Mouse (Mus musculus): ENCODE measurements around the gene Zmym5.
"Not testable (repeated sequence)": the region's sequence is repeated elsewhere in the genome, so short reads cannot be mapped to it uniquely, and the experiment has no call there.

The Zmym5 gene

GRCm38 (mm10) chr14:56811701-56812339 is at the start of gene Zmym5:
TSS of gene Zmym5 (minus strand) at chr14:56811716.
- peak; percentile 56 to 80 for DNase-seq (ENCODE audit: low spot score in 2 of 2)

GRCm38 (mm10) chr14:56849681-56850080 is 38.2 kb upstream of the Zmym5 start:
- DNase-seq (ENCODE audit: low spot score in 2 of 2), result no peak

DNA sequence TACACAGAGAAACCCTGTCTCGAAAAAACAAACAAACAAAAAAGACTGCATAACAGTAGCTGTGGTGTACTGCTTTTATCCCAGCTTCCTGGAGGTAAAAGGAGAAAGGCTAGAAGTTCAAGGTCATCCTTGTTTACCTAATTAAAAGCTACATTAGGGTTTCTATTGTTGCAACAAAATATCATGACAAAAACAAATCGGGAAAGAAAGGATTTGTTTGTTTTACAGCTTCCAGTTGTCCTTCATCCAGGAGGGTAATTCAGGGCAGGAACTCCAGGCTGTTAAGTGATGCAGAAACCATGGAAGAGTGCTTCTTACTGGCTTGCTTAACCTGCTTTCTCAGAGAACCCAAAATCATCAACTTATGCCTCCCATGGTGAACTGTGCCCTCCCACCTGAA is 36.8 kb upstream of the Zmym5 start:
- no peak for DNase-seq (ENCODE audit: low spot score in 2 of 2)

- DNase-seq (ENCODE audit: low spot score in 2 of 2), result no peak
Observed at GRCm38 (mm10) chr14:56844507-56844906, 33.0 kb upstream of the Zmym5 start.

GRCm38 (mm10) chr14:56844033-56844432 is 32.5 kb upstream of the Zmym5 start:
- no peak for DNase-seq (ENCODE audit: low spot score in 2 of 2)

- DNase-seq (ENCODE audit: low spot score in 2 of 2), result not testable (repeated sequence)
Observed at GRCm38 (mm10) chr14:56834576-56834975, 23.1 kb upstream of the Zmym5 start.

- peak; percentile 19 to 28 for DNase-seq (ENCODE audit: low spot score in 2 of 2)
Observed at GRCm38 (mm10) chr14:56833211-56833610, 21.7 kb upstream of the Zmym5 start.

DNA sequence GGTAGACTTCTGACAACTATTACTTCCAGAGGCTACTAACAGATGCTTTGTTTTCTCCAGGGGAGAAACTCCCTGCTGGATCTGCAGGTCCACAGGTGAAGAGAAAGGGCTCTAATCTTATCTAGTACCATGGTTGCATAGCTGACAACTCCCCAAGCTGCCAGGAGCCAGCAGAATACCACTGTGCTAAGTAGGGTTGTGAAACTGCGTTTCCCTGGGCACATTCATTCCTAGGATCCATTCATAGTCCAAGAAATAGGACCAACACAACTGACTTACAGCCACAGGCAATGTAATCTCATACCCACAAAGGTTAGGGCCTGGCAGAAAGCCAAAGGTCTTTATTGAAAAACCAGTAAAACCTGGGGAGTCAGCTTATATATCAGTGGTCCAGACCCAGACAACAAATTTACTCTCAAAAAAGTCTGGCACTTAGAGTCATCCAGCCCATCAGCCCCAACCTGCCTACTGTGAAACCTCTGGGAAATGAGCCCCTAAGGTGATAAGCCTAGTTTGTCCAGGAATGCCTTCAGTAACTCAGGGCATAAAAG is 21.1 kb upstream of the Zmym5 start:
- DNase-seq (ENCODE audit: low spot score in 2 of 2), result no peak

- DNase-seq (ENCODE audit: low spot score in 2 of 2), result no peak
Observed at GRCm38 (mm10) chr14:56832147-56832546, 20.6 kb upstream of the Zmym5 start.

GRCm38 (mm10) chr14:56830491-56831045 is 19.1 kb upstream of the Zmym5 start:
- no peak for DNase-seq (ENCODE audit: low spot score in 2 of 2)

- no peak for DNase-seq (ENCODE audit: low spot score in 2 of 2)
Observed at GRCm38 (mm10) chr14:56824562-56824961, 13.0 kb upstream of the Zmym5 start.

GRCm38 (mm10) chr14:56817616-56818015 is 6.1 kb upstream of the Zmym5 start:
- no peak for DNase-seq (ENCODE audit: low spot score in 2 of 2)

- no peak for DNase-seq (ENCODE audit: low spot score in 2 of 2)
Observed at GRCm38 (mm10) chr14:56817131-56817530, 5.6 kb upstream of the Zmym5 start.

GRCm38 (mm10) chr14:56816541-56816940 is 5.0 kb upstream of the Zmym5 start:
- DNase-seq (ENCODE audit: low spot score in 2 of 2), result no peak

DNA sequence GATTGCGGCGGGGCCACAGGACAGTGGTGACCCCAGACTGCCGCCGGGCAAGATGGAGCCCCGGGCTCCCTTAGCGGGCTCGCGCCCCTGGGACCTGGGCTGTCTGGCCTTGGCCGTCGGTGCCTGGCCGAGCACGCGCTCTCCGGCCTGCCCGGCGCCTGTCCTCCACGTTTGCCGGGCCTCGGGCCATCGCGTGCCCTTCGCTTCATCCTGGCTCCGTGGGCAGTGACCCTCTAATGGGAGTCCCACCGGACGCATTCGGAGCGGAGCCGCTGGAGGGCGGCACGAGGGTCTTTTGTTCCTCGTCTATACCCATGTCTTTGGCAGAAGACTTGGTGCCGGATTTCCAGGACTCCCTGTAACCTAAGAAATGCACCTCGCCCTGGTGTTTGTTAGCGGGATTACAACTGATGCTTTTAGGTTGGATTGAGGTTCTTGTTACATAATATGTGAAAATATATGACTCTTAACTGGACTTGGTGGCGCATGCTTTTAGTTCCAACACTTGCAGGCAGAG is 1.1 kb upstream of the Zmym5 start:
- peak; percentile 52 to 71 for DNase-seq (ENCODE audit: low spot score in 2 of 2)

- peak; percentile 31 to 48 for DNase-seq (ENCODE audit: low spot score in 2 of 2)
Observed at GRCm38 (mm10) chr14:56810781-56811690, 480 bp downstream of the Zmym5 start.

DNA sequence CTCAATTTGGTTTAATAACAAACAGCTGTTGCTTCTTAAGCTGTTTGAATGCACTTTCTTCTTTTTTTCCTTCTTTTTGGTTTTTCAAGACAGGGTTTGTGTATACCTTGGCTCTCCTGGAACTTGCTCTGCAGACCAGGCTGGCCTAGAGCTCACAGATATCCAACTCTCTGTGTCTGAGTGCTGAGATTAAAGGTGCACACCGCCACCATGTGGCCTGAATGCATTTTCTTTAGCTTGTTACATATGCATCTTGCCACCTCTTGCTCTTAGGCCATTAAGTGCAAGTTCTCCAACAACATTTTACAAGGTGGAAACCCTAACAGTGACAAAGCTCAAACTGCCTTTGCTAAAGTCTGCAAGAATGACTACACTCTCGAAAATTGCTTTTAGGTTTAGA is 18.3 kb downstream of the Zmym5 start:
- DNase-seq (ENCODE audit: low spot score in 2 of 2), result peak; percentile 17 to 37

DNA sequence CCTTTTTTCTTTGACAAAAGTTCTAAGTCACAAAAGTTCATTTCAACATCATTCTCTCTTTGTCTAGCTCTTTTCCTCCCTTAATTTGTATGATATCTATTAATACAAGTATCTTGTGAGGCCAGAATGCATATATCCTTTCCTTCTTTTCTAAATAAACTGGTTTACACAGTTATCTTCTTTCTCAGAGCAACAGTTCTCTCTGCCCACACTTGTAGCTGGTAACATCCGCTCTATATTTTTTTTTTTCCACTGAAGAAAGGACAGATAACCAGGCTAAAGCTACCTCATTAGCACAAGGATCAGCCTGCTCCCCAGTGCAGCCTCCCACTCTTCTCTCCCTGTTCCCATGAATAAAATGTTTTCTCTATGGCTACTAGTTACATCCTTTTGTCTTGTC is 26.9 kb downstream of the Zmym5 start:
- no peak for DNase-seq (ENCODE audit: low spot score in 2 of 2)

DNA sequence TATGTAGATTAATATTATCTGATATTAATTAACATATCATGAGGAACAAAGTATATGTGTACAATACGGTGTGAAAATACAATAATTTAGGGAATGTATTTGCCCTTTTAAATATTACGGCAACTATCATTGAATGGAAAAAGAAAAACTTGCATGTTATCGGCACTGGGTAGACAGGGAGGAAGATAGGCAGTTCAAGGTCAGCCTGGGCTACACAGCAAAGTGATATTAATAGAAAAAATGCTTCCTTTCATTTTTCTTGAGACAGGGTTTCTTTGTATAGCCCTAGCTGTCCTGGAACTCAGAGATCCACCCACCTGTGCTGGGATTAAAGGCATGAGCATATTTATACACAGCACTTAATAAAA is 32.6 kb downstream of the Zmym5 start:
- DNase-seq (ENCODE audit: low spot score in 2 of 2), result no peak

- DNase-seq (ENCODE audit: low spot score in 2 of 2), result peak; percentile 93 to 95
Observed at GRCm38 (mm10) chr14:56778200-56778932, 33.1 kb downstream of the Zmym5 start, which contains the start of gene Pspc1. TSS of gene Pspc1 (minus strand) at chr14:56778316.

DNA sequence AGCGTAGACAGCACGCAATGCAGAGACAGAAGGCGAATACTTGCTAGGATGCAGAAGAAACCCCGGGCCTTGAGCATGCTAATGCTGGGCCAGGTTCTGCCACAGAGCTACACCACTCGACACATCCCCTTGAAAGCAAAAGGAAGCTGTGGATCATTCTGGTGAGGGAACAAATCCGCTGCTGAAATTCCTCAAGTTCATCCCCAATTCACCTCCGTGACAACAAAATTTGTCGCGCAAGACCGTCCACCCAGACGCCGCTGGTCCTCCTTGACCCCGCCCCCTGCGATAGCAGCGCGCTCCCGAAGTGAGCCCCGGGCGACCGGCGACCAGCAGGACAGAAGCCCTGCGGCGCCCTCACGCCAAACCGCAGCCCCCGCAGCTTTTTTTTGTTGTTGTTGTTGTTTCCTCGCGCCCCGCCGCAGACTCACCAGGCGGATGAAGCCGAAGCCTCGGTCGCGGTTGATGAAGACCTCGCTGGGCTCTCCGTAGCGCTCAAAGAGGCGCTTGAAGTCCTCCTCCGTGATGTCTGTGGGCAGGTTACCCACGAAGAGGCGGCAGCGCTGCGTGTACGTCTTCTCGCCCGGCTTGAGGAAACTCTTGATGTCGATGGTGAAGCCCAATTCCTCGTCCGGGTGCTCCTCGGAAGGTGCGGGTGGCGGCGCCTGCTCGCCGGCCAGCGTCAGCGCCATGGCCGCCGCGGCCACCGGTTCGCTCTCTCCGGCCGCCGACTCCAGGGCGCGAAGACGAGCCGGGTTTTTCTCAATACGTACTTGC is 34.0 kb downstream of the Zmym5 start:
- peak; percentile 69 to 74 for DNase-seq (ENCODE audit: low spot score in 2 of 2)

Measured in spleen, postnatal 14 days (tissue).